In genomic region chr16:93151652-93152051, GRCm38 (mm10) we compare ENCODE assay signal across 24 mouse cellular contexts.
"Had no signal": no experiment of that assay in that cellular context is flagged by ENCODE, and none has a peak within 500 bp of the region (broad histone marks: within the 10 kb centered on the region; RNA-seq: fewer than 3 reads in every experiment).

No protein-coding gene starts in this region.

- H3K4me3 ChIP-seq: heart, embryonic 10.5 days; heart, embryonic 13.5 days; heart, embryonic 15.5 days; hindbrain, embryonic 13.5 days; hindbrain, embryonic 15.5 days; kidney, embryonic 15.5 days; left cerebral cortex, adult 2 months; limb, embryonic 13.5 days; limb, embryonic 15.5 days; liver, embryonic 12.5 days had no signal

- H3K27me3 ChIP-seq: hindbrain, embryonic 13.5 days; hindbrain, embryonic 15.5 days; limb, embryonic 15.5 days had no signal

- H3K9me3 ChIP-seq: heart, embryonic 10.5 days; heart, embryonic 13.5 days; heart, embryonic 15.5 days; hindbrain, embryonic 13.5 days; hindbrain, embryonic 15.5 days; kidney, embryonic 15.5 days; limb, embryonic 13.5 days; limb, embryonic 15.5 days; liver, embryonic 12.5 days had no signal

- ATAC-seq: hindbrain, postnatal 0 days; intestine, embryonic 16.5 days; liver, embryonic 12.5 days had no signal

- H3K27ac ChIP-seq: heart, embryonic 10.5 days; heart, embryonic 13.5 days; heart, embryonic 15.5 days; hindbrain, embryonic 13.5 days; hindbrain, embryonic 15.5 days; hindbrain, postnatal 0 days; kidney, embryonic 15.5 days; kidney, postnatal 0 days; left cerebral cortex, adult 2 months; limb, embryonic 13.5 days; limb, embryonic 15.5 days; liver, embryonic 12.5 days; liver, embryonic 14.5 days had no signal

- H3K36me3 ChIP-seq: heart, embryonic 10.5 days; heart, embryonic 13.5 days; heart, embryonic 15.5 days; hindbrain, embryonic 13.5 days; hindbrain, embryonic 15.5 days; kidney, embryonic 15.5 days; limb, embryonic 13.5 days; limb, embryonic 15.5 days; liver, embryonic 12.5 days had no signal

- DNase-seq: gastrocnemius, postnatal 14 days; gastrocnemius, postnatal 36 days; heart, adult 18-20 months; heart, postnatal 10 days; heart, postnatal 36 days; kidney, adult 11 months; kidney, adult 2 months; kidney, adult 9 months; kidney, postnatal 14 days; kidney, postnatal 36 days had no signal

- H3K4me2 ChIP-seq: heart, embryonic 13.5 days; heart, embryonic 15.5 days; hindbrain, embryonic 13.5 days; hindbrain, embryonic 15.5 days; kidney, embryonic 15.5 days; limb, embryonic 13.5 days; limb, embryonic 15.5 days; liver, embryonic 12.5 days had no signal

- H3K4me1 ChIP-seq: hindbrain, embryonic 15.5 days had no signal

- H3K9ac ChIP-seq: heart, embryonic 13.5 days; heart, embryonic 15.5 days; hindbrain, embryonic 13.5 days; hindbrain, embryonic 15.5 days; kidney, embryonic 15.5 days; limb, embryonic 13.5 days; limb, embryonic 15.5 days; liver, embryonic 12.5 days; liver, embryonic 14.5 days had no signal
